Mouse (Mus musculus) mouse trophoblast stem cell (cell line): ENCODE measurements around the gene Rftn1.

Source experiments
- in situ Hi-C, 2 experiments: fragments of 300-500 bp; cut with MseI, MboI; formaldehyde crosslinking; loops; 2 replicates in 1 of 2; 3 replicates in 1 of 2; pipeline ENCODE4 v1.15.1; 2025

Gene Rftn1

GRCm38 (mm10) chr17:50066822-50067713 is 123.4 kb downstream of the Rftn1 start:
- in situ Hi-C loops: no loop called here

- in situ Hi-C loops: no loop called here
Measured at GRCm38 (mm10) chr17:50063832-50064627, 126.4 kb downstream of the Rftn1 start.

- in situ Hi-C loops: no loop called here
Measured at GRCm38 (mm10) chr17:50062649-50063048, 127.8 kb downstream of the Rftn1 start.

GRCm38 (mm10) chr17:50061446-50061845 is 129.0 kb downstream of the Rftn1 start:
- in situ Hi-C loops: no loop called here

- in situ Hi-C loops: no loop called here
Measured at GRCm38 (mm10) chr17:50060220-50060619, 130.3 kb downstream of the Rftn1 start.

- in situ Hi-C loops: no loop called here
Measured at GRCm38 (mm10) chr17:50059417-50059816, 131.1 kb downstream of the Rftn1 start.

GRCm38 (mm10) chr17:50055154-50055756 is 135.2 kb downstream of the Rftn1 start:
- in situ Hi-C loops: no loop called here

- in situ Hi-C loops: no loop called here
Measured at GRCm38 (mm10) chr17:50054586-50054985, 135.9 kb downstream of the Rftn1 start.

- in situ Hi-C loops: no loop called here
Measured at GRCm38 (mm10) chr17:50053961-50054360, 136.5 kb downstream of the Rftn1 start.

- in situ Hi-C loops: no loop called here
Measured at GRCm38 (mm10) chr17:50052741-50053468, 137.6 kb downstream of the Rftn1 start.

GRCm38 (mm10) chr17:50050456-50050855 is 140.0 kb downstream of the Rftn1 start:
- in situ Hi-C loops: no loop called here

- in situ Hi-C loops: no loop called here
Measured at GRCm38 (mm10) chr17:50048209-50048608, 142.3 kb downstream of the Rftn1 start.

GRCm38 (mm10) chr17:50047182-50047581 is 143.3 kb downstream of the Rftn1 start:
- in situ Hi-C loops: no loop called here

- in situ Hi-C loops: no loop called here
Measured at GRCm38 (mm10) chr17:50040727-50041410, 149.6 kb downstream of the Rftn1 start.

GRCm38 (mm10) chr17:50037882-50038665 is 152.4 kb downstream of the Rftn1 start:
- in situ Hi-C loops: no loop called here

- in situ Hi-C loops: no loop called here
Measured at GRCm38 (mm10) chr17:50037416-50037815, 153.1 kb downstream of the Rftn1 start.

- in situ Hi-C loops: no loop called here
Measured at GRCm38 (mm10) chr17:50036751-50037385, 153.6 kb downstream of the Rftn1 start.

GRCm38 (mm10) chr17:50033698-50034097 is 156.8 kb downstream of the Rftn1 start:
- in situ Hi-C loops: no loop called here
